Mouse (Mus musculus) gastrocnemius, postnatal 4 days (tissue): ENCODE results near the gene Slc15a2. TPM values are rescaled to one million over a fixed set of nuclear protein-coding genes. Genes with fewer than 3 reads are reported as not detected.

Experiments used
- DNase-seq, 2 experiments: peaks; one replicate each; pipeline ENCODE4 v3.0.0; 2021 to 2022; ENCODE audit warnings: low spot score in 2 of 2, mixed read lengths in 2 of 2
- total RNA-seq, 2 experiments: library from RNA; stranded (reverse); gene quantifications; 2 replicates each; pipeline ENCODE4 v1.2.3; 2021

Gene Slc15a2
- total RNA-seq, 2 experiments from 2014 or later: 1.2 to 2.0 TPM

DNA sequence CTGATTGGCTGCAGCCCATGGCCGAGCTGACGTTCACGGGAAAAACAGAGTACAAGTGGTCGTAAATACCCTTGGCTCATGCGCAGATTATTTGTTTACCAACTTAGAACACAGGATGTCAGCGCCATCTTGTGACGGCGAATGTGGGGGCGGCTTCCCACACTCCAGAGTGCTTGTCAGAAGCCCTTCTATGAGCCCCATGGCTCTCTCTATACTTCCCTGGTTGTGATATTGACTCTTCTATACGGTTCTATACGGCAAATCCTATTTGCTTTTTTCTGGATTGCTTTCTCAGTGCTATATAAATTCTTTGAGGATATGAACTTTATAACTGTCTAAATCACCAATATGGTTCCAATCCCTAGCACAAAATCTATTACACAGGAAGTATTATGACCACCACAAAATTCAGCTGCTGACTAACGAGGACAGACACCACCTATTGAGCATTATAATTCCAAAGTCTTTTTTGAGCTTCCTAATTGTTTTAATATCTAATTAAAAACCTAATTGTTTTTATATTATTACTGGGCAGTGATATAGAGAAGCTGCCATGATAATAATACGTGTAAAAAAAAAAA lies 14.5 kb downstream of the Slc15a2 start:
- DNase-seq: no peak

DNA sequence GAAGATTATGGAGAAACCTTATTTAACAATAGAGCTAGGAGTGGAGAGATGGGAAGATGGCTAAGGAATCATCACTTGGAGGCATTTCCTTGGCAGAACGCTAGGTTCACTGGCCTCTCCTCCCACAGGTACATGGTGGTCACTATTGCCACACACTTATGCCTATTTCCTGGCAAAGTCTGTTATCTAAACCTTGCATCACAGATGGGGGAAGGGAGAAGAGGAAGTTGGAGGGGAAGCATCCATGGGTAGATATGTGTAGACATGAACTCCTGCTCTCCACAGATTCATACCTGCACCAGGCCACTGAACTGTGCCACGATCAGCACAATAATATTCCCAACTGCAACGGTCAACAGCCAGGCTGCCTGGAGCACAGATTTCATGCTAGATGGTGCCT lies 32.8 kb downstream of the Slc15a2 start:
- no peak for DNase-seq

- no peak for DNase-seq
Measured at GRCm38 (mm10) chr16:36747767-36748166, 37.0 kb downstream of the Slc15a2 start.

DNA sequence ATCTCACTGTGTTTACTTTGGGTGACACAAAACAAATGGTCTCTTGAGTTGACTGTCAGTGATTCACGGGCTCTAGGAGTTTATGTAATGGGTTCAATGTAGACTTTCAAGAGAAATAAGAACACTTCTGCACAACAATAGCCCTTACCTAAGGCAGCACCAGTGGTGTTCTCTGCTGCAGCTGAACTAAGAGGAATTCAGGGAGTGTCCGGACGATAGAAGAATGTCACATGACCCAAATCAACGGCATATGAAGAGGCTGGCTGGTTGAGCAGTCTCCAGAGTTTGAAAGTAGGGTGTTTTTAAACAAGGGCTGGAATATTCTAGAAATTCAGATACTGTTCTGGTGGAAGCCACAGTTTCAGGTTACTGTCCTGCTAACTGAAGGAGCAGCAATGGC lies 37.7 kb downstream of the Slc15a2 start:
- DNase-seq: no peak

GRCm38 (mm10) chr16:36743580-36743979 lies 41.2 kb downstream of the Slc15a2 start:
- DNase-seq: no peak

DNA sequence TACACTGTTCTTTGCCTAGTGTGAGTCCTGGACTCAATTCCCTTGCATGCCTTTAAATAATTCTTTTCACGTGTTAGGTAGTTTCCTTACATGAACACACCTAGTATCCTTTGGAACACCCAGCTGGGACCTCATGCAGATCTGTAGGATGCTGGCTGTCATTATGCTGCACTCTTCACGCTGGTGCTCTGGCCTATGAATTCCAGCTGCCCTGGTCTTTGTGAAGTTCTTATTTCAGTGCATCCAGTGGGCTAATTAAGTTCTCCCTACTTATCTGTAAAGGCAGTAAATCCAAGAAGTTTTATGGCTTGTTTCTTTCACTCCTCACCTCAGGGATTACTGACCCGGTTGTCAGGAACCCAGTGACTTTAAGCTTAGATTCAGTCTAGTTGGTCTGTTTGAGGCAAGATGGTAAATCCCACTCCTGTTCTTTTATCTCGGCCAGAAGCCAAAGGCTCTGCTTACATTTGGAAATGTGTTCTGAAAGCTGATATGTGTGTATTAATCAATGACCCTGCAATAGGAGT lies 45.3 kb downstream of the Slc15a2 start:
- DNase-seq: no peak

DNA sequence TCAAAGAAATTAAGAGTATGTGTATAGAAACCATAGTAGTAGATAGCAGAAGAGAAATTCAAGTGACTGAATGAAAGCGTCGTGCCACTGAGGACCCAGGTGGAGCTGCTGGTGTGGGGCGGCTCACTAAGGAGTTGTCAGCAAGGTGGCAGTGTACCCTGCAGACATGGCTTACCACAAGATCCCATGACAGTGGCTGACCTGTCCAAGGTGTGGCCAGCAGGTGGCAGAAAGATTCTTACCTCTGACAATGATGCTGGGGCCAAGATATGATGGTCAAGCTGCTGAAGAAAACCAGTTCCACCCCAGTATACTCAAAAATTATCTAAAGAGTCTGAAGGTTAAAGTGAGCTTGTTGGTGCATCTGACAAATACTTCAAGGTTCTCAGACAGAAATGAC lies 49.3 kb downstream of the Slc15a2 start:
- DNase-seq: no peak

DNA sequence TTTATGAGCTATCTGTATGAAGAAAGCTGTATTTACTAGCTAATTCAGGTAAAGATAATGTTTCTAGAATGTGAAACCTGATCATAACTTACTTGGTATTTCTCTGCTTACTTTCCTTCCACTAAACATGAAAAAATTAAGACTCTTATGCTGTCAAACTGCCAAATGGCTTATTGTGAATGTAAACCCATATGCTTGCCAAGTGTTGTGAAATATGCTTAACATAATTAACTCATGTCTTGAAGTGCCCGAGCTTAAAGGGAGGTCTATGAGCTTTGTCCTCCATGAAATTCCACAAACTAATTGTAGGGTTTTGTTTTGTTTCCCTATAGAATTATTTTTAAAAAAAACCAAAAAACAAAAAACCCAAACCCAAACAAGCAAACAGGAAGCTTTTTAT lies 50.9 kb downstream of the Slc15a2 start:
- DNase-seq: no peak

DNA sequence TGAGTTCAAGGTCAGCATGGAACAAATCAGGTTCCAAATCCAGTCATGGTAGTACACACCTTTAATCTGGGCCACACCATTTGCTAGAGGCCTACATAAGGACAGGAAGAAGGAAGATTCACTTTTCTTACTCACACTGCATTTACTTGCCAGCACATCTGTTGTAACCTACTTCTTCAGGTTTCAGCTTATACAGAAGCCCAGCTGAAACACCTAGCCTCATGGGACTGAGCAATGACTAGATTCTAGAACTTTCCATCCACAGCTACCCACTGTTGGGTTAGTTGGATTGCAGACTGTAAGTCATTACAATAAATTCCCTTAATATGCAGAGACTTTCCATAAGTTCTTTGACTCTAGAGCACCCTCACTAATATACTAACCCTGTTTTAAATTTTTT lies 52.2 kb downstream of the Slc15a2 start:
- DNase-seq: no peak

GRCm38 (mm10) chr16:36728959-36729358 lies 55.8 kb downstream of the Slc15a2 start:
- no peak for DNase-seq

DNA sequence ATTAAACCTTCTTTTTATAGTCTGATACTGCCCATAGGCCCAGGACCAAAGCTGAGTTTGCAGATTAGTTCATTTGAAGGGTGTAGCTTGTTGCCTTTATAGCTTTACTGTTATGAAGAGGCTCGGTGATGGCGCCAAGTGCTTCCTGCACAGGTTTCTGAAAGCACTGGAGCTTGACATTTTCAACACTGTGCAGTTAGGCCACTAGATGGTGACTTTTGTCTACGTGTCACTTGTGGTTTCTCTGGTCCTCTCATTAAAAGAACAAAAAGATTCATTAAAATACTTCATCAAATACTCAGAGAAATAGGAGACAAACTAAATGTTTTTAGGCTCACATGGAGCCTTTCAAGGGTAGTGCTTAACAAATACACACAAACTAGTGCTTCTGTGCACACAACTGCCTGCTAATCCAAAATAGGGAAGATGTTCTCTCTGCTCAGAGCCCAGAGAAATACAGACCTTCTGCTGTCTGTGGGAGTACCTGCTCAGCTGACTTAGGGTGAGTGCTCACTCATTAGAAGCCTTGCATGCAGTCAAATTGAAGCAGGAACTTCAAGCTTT lies 60.8 kb downstream of the Slc15a2 start:
- no peak for DNase-seq

GRCm38 (mm10) chr16:36722739-36723138 lies 62.0 kb downstream of the Slc15a2 start:
- no peak for DNase-seq

DNA sequence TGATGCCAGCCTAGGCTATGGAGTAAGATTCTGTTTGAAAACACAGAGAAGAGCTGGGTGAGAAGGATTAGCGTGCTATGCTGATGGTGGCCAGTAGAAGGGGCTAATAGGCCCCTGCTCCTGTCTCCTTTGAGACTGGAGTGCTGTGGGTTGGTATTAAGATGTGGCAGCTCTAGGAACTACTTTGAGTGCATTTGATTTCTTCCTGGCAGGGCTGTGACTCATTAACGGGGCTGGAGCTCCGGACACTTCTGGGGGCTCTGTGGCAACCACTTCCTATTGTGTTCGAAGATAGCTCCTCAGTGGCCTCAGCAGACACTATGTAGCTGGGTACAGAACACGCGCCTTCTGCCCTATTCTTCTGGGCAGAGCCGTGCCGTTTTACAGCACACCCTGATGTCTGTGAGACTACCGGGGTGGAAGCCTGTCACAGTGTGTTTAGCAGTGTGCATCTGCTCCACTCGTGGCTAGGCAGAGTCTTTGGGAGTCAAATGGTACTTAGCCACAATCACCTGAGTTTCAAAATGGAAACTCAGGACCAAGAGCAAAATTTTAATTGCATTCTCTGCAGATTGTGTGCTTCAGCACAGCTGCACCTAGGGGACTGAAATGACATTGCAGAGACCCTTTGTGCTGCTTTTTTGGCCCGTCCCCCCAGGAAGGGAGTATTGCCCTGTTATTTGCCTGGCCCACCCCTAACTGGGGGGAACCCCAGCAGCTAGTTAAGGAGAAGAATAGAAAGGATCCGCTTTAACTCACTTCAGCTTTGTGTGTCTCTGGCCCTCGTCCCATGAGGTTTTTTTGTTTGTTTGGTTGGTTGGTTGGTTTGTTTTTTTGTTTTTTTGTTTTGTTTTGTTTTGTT lies 64.3 kb downstream of the Slc15a2 start:
- DNase-seq: no peak

DNA sequence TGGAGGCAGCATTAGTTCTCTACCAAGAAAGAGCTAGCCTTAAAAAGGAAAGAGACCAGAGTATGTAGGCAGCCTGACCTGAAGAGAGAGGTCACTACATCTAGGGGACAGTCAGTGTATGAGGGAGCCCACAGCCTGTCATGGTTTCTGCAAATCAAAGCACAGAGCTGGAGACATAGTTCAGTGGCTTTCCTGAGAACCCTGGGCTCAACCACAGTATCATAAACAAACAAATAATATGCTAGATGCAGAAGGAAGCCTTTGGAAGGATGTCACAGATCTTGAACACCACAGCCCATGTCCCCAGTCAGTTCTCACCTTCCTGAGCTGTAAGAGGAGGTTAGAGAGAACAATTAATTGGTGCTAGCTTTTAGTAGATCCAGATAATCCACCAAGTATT lies 66.1 kb downstream of the Slc15a2 start:
- no peak for DNase-seq

GRCm38 (mm10) chr16:36717481-36717880 lies 67.3 kb downstream of the Slc15a2 start:
- no peak for DNase-seq

- DNase-seq: no peak
Measured at GRCm38 (mm10) chr16:36711760-36712159, 73.0 kb downstream of the Slc15a2 start.

- DNase-seq: no peak
Measured at GRCm38 (mm10) chr16:36710794-36711193, 74.0 kb downstream of the Slc15a2 start.

- DNase-seq: no peak
Measured at GRCm38 (mm10) chr16:36709405-36709804, 75.4 kb downstream of the Slc15a2 start.

DNA sequence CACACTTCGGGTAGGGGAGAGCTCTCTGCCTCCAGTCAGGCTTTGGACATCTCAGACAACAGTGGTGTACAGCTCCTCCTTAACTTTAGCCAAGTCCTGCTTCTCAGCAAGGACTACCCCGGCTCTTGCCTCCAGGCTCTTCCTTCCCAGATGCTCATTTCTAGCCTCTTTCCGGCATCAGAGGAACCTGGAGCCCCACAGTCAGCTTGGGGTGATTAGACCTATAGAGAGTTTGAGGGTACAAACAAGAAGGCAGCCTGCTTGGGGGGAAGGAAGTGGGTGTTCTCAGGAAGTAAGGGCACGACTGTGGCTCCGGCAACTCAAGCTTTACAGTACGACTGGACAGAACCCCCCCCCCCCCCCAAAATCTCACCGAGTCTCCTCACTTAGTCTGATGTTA lies 76.0 kb downstream of the Slc15a2 start:
- no peak for DNase-seq

GRCm38 (mm10) chr16:36707702-36708423 lies 76.9 kb downstream of the Slc15a2 start:
- no peak for DNase-seq

- no peak for DNase-seq
Measured at GRCm38 (mm10) chr16:36700484-36700883, 84.3 kb downstream of the Slc15a2 start.
